Mouse (Mus musculus): ENCODE measurements around the gene Uba3. TPM values are rescaled to one million over a fixed set of nuclear protein-coding genes. Genes with fewer than 3 reads are reported as not detected.

Gene Uba3
- 125 and 136 TPM in 2 replicates for polyA plus RNA-seq (2011; ENCODE audit: insufficient read depth, insufficient read length, low read depth, missing spikeins)

GRCm38 (mm10) chr6:97205439-97205885 is at the start of gene Uba3:
Gene Uba3, minus strand, starts transcription at chr6:97205647.
- H3K4me1 ChIP-seq (ENCODE audit: control insufficient read depth, insufficient read depth, low read length): peaks cover 1% of the 10 kb centered on the region
- peak within 1 kb of the TSS; percentile 100 for H3K9ac ChIP-seq (ENCODE audit: low read depth, poor library complexity, severe bottlenecking)
- peak within 1 kb of the TSS; percentile 70 for H3K27ac ChIP-seq (ENCODE audit: insufficient read depth, low read length)
- H3K9me3 ChIP-seq (replicated peaks; ENCODE audit: control insufficient read depth, insufficient read depth, low read length, poor library complexity, severe bottlenecking): no peaks in the 10 kb centered on the region
- H3K27me3 ChIP-seq (ENCODE audit: control insufficient read depth, insufficient read depth, low read length, poor library complexity, severe bottlenecking): no peaks in the 10 kb centered on the region
- peak within 1 kb of the TSS; percentile 96 for H3K4me3 ChIP-seq (ENCODE audit: low read depth, low read length)
- TF ChIP-seq EP300 (IDR thresholded peaks at IDR 0.05; ENCODE audit: insufficient read depth, low read depth, low read length): no peak
- TF ChIP-seq CTCF (IDR thresholded peaks at IDR 0.05; ENCODE audit: low read depth, low read length): no peak
- TF ChIP-seq POLR2A (IDR thresholded peaks at IDR 0.05; ENCODE audit: insufficient read depth, low read length): peak; percentile 37
- H3K36me3 ChIP-seq (ENCODE audit: control insufficient read depth, insufficient read depth, low read length, poor library complexity, severe bottlenecking): peaks cover 8% of the 10 kb centered on the region

DNA sequence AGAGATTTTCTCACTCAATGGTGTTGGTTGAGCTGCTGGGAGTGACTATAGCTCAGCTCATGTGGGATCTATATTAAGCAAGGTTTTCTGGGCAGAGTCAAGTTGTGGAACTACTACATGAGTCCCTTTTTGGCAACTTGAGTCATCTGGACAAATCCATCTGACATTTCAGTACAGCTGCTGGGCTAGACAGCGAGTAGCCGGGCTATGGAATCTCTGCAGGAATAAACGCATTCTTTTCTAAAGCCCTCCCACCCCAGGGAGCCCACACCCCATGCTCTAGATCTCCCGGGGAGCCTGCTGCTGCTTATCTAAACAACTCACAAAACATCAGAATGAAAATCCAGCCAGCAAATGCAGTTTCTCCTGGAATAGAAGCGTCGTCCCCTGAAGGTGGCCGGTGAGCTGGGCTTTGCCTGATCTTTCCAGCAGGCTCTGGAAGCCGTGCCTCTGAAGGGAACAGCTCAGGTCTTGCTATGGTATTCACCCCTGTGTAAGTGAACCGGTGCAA is 47.3 kb upstream of the Uba3 start, which contains the start of gene Lmod3:
TSS of gene Lmod3 (minus strand) at position 49 of the 511 bp plus-strand sequence.
- Histone ChIP-seq H3K9ac (ENCODE audit: low read depth, poor library complexity, severe bottlenecking) (no peak within 1 kb of the TSS), H3K36me3 (ENCODE audit: control insufficient read depth, insufficient read depth, low read length, poor library complexity, severe bottlenecking) (no peaks in the 10 kb centered on the region), H3K9me3 (replicated peaks; ENCODE audit: control insufficient read depth, insufficient read depth, low read length, poor library complexity, severe bottlenecking) (no peaks in the 10 kb centered on the region), H3K27me3 (ENCODE audit: control insufficient read depth, insufficient read depth, low read length, poor library complexity, severe bottlenecking) (no peaks in the 10 kb centered on the region), H3K27ac (ENCODE audit: insufficient read depth, low read length) (no peak within 1 kb of the TSS), H3K4me1 (ENCODE audit: control insufficient read depth, insufficient read depth, low read length) (no peaks in the 10 kb centered on the region), H3K4me3 (ENCODE audit: low read depth, low read length) (no peak within 1 kb of the TSS)
- TF ChIP-seq EP300 (IDR thresholded peaks at IDR 0.05; ENCODE audit: insufficient read depth, low read depth, low read length): no peak
- no peak for TF ChIP-seq POLR2A (IDR thresholded peaks at IDR 0.05; ENCODE audit: insufficient read depth, low read length)
- no peak for TF ChIP-seq CTCF (IDR thresholded peaks at IDR 0.05; ENCODE audit: low read depth, low read length)

- TF ChIP-seq CTCF (IDR thresholded peaks at IDR 0.05; ENCODE audit: low read depth, low read length): no peak
- no peak for TF ChIP-seq POLR2A (IDR thresholded peaks at IDR 0.05; ENCODE audit: insufficient read depth, low read length)
- no peak for TF ChIP-seq EP300 (IDR thresholded peaks at IDR 0.05; ENCODE audit: insufficient read depth, low read depth, low read length)
Observed at GRCm38 (mm10) chr6:97252086-97252485, 46.6 kb upstream of the Uba3 start.

GRCm38 (mm10) chr6:97250966-97251365 is 45.5 kb upstream of the Uba3 start:
- no peaks in the 10 kb centered on the region for H3K27me3 ChIP-seq (ENCODE audit: control insufficient read depth, insufficient read depth, low read length, poor library complexity, severe bottlenecking)
- H3K36me3 ChIP-seq (ENCODE audit: control insufficient read depth, insufficient read depth, low read length, poor library complexity, severe bottlenecking): no peaks in the 10 kb centered on the region
- no peaks in the 10 kb centered on the region for H3K9me3 ChIP-seq (replicated peaks; ENCODE audit: control insufficient read depth, insufficient read depth, low read length, poor library complexity, severe bottlenecking)
- TF ChIP-seq POLR2A (IDR thresholded peaks at IDR 0.05; ENCODE audit: insufficient read depth, low read length): no peak
- no peak overlapping the region for H3K9ac ChIP-seq (ENCODE audit: low read depth, poor library complexity, severe bottlenecking)
- H3K4me3 ChIP-seq (ENCODE audit: low read depth, low read length): no peak overlapping the region
- no peak overlapping the region for H3K27ac ChIP-seq (ENCODE audit: insufficient read depth, low read length)
- no peaks in the 10 kb centered on the region for H3K4me1 ChIP-seq (ENCODE audit: control insufficient read depth, insufficient read depth, low read length)

More at GRCm38 (mm10) chr6:97252086-97252485, 46.6 kb upstream of the Uba3 start:
- Histone ChIP-seq H3K36me3 (ENCODE audit: control insufficient read depth, insufficient read depth, low read length, poor library complexity, severe bottlenecking) (no peaks in the 10 kb centered on the region), H3K9me3 (replicated peaks; ENCODE audit: control insufficient read depth, insufficient read depth, low read length, poor library complexity, severe bottlenecking) (no peaks in the 10 kb centered on the region), H3K27ac (ENCODE audit: insufficient read depth, low read length) (no peak overlapping the region), H3K4me3 (ENCODE audit: low read depth, low read length) (no peak overlapping the region), H3K27me3 (ENCODE audit: control insufficient read depth, insufficient read depth, low read length, poor library complexity, severe bottlenecking) (no peaks in the 10 kb centered on the region), H3K4me1 (ENCODE audit: control insufficient read depth, insufficient read depth, low read length) (no peaks in the 10 kb centered on the region), H3K9ac (ENCODE audit: low read depth, poor library complexity, severe bottlenecking) (no peak overlapping the region)

GRCm38 (mm10) chr6:97245200-97245599 is 39.8 kb upstream of the Uba3 start:
- no peak for TF ChIP-seq POLR2A (IDR thresholded peaks at IDR 0.05; ENCODE audit: insufficient read depth, low read length)
- no peak overlapping the region for H3K4me3 ChIP-seq (ENCODE audit: low read depth, low read length)
- H3K9me3 ChIP-seq (replicated peaks; ENCODE audit: control insufficient read depth, insufficient read depth, low read length, poor library complexity, severe bottlenecking): no peaks in the 10 kb centered on the region
- H3K27me3 ChIP-seq (ENCODE audit: control insufficient read depth, insufficient read depth, low read length, poor library complexity, severe bottlenecking): no peaks in the 10 kb centered on the region
- no peak overlapping the region for H3K9ac ChIP-seq (ENCODE audit: low read depth, poor library complexity, severe bottlenecking)
- no peaks in the 10 kb centered on the region for H3K36me3 ChIP-seq (ENCODE audit: control insufficient read depth, insufficient read depth, low read length, poor library complexity, severe bottlenecking)
- no peak overlapping the region for H3K27ac ChIP-seq (ENCODE audit: insufficient read depth, low read length)
- no peaks in the 10 kb centered on the region for H3K4me1 ChIP-seq (ENCODE audit: control insufficient read depth, insufficient read depth, low read length)

- H3K27me3 ChIP-seq (ENCODE audit: control insufficient read depth, insufficient read depth, low read length, poor library complexity, severe bottlenecking): no peaks in the 10 kb centered on the region
- H3K9me3 ChIP-seq (replicated peaks; ENCODE audit: control insufficient read depth, insufficient read depth, low read length, poor library complexity, severe bottlenecking): 0 out of 2 replicates have a peak, but pooled peaks cover 4% of the 10 kb centered on the region
- no peak overlapping the region for H3K27ac ChIP-seq (ENCODE audit: insufficient read depth, low read length)
- H3K4me3 ChIP-seq (ENCODE audit: low read depth, low read length): no peak overlapping the region
- no peaks in the 10 kb centered on the region for H3K36me3 ChIP-seq (ENCODE audit: control insufficient read depth, insufficient read depth, low read length, poor library complexity, severe bottlenecking)
- no peak overlapping the region for H3K9ac ChIP-seq (ENCODE audit: low read depth, poor library complexity, severe bottlenecking)
- no peaks in the 10 kb centered on the region for H3K4me1 ChIP-seq (ENCODE audit: control insufficient read depth, insufficient read depth, low read length)
- TF ChIP-seq POLR2A (IDR thresholded peaks at IDR 0.05; ENCODE audit: insufficient read depth, low read length) (no peak), EP300 (IDR thresholded peaks at IDR 0.05; ENCODE audit: insufficient read depth, low read depth, low read length) (no peak), CTCF (IDR thresholded peaks at IDR 0.05; ENCODE audit: low read depth, low read length) (no peak)
Observed at GRCm38 (mm10) chr6:97242522-97242921, 37.1 kb upstream of the Uba3 start.
